Mouse (Mus musculus) MEL (cell line): ENCODE results near the gene Neurod2.
A peak's percentile ranks its signal among the peaks of the same experiment; 100 is the strongest.

Source experiments
- CTCF ChIP-seq, 3 experiments: IDR thresholded peaks in 2 of 3; conservative IDR thresholded peaks in 1 of 3; 2 replicates each; pipeline ENCODE4 v1.5.1; 2011 to 2012; ENCODE audit warnings: low read length in 3 of 3, low read depth in 2 of 3, mild to moderate bottlenecking in 2 of 3, improper control_type of control experiment in 1 of 3, inconsistent platforms in 1 of 3, mixed read lengths in 1 of 3, moderate library complexity in 1 of 3; ENCODE audit not compliant: control insufficient read depth in 1 of 3, insufficient read depth in 1 of 3, poor library complexity in 1 of 3, severe bottlenecking in 1 of 3
- EP300 ChIP-seq, 2 experiments: IDR thresholded peaks; 2 replicates each; pipeline ENCODE4 v1.6.1; 2011; ENCODE audit warnings: improper control_type of control experiment in 2 of 2, low read length in 2 of 2, low read depth in 1 of 2, mild to moderate bottlenecking in 1 of 2
- GABPA ChIP-seq: IDR thresholded peaks from 2 replicates; pipeline ENCODE4 v1.6.1; 2012; ENCODE audit warnings: low read depth, mild to moderate bottlenecking, inconsistent platforms, low read length, improper control_type of control experiment, moderate library complexity
- GATA1 ChIP-seq: IDR thresholded peaks from 2 replicates; pipeline ENCODE4 v1.6.1; 2011; ENCODE audit warnings: low read depth, low read length, improper control_type of control experiment
- RAD21 ChIP-seq: IDR thresholded peaks from 2 replicates; pipeline ENCODE4 v1.6.1; 2011; ENCODE audit warnings: mild to moderate bottlenecking, low read depth, low read length, improper control_type of control experiment

DNA sequence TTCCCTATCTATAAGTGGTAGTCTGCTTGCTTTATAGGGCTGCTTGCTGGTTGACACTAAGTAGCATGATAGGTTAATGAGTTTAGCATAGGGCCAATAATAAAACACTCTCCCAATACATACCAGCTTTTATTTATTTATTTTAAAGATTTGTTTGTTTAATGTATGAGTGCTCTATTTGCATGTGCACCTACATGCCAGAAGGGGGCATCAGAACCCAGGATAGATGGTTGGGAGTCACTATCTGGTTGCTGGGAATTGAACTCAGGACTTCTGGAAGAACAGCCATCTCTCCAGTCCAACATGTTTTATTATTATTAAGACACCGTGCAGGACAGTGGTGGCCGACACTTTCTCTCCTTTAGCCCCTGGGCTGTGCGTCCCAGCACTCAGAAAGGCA is 2.7 kb upstream of the Neurod2 start:
- peak; percentile 37 for TF ChIP-seq RAD21
- no peak for TF ChIP-seq GATA1
- peak; percentile 18 to 54 (median 39) for TF ChIP-seq CTCF (IDR thresholded peaks at IDR 0.05 in 2 of 3, conservative IDR thresholded peaks at IDR 0.05 in 1 of 3; ENCODE audit: control insufficient read depth in 1 of 3, insufficient read depth in 1 of 3, low read depth in 2 of 3, low read length in 3 of 3, poor library complexity in 1 of 3, severe bottlenecking in 1 of 3)
- TF ChIP-seq EP300 (IDR thresholded peaks at IDR 0.05; ENCODE audit: low read depth in 1 of 2, low read length in 2 of 2), result no peak
- no peak for TF ChIP-seq GABPA
